Mouse (Mus musculus): ENCODE measurements around the gene Slc16a13. TPM values are rescaled to one million over a fixed set of nuclear protein-coding genes. Genes with fewer than 3 reads are reported as not detected.
A peak's percentile ranks its signal among the peaks of the same experiment; 100 is the strongest.

Slc16a13 gene
- polyA plus RNA-seq, 1 experiment = 13.9 TPM

DNA sequence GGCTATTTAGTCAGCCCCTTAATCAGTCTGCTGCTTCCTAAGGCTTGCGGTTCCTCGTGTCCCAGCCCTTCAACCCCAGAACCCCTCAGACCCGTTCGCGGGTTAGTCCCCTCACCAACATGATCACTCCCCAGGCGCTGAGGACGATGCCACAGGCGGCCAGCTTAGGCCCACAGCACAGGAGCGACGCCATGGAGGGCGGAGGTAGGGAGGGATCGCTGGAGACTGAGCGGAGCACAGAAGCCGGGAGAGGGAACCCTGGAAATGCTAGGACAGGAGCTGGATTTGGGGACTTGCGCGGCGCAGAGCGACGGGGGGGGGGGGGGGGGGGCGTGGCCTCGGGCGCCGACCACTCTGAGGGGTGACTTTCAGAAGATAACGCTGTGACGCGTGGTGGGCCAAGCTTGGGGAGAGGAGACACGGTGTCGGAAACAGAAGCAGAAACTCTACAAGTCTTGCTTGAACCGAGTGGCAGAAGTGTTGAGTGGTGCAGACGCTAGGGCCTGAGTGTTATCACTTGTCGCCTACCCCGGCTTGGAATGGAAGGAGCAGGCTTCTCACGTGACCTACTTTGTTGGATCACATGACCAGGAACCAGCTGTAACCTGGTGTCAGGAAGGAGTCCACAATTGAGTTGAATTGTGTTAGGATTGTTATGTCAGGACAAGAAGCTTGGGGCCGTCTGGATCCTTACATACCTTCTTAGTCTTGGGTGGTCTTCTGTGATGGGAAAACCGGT, 18.8 kb upstream of the Slc16a13 start, which contains the start of the genes Gm21988 and Rnasek:
TSS of gene Gm21988 (minus strand) at position 290 of the 739 bp plus-strand sequence.
TSS of gene Rnasek (minus strand) at position 302 of the 739 bp plus-strand sequence.
- DNase-seq (ENCODE audit: low read depth) = peak; percentile 95
- TF ChIP-seq POLR2A (IDR thresholded peaks at IDR 0.05; ENCODE audit: borderline replicate concordance, extremely low read depth, insufficient read depth, insufficient read length, poor library complexity, severe bottlenecking) = peak; percentile 23; the same call in 1 of the 2 replicates
- no peak for TF ChIP-seq CTCF (IDR thresholded peaks at IDR 0.05; ENCODE audit: borderline replicate concordance, extremely low read depth, insufficient read depth, insufficient read length)

DNA sequence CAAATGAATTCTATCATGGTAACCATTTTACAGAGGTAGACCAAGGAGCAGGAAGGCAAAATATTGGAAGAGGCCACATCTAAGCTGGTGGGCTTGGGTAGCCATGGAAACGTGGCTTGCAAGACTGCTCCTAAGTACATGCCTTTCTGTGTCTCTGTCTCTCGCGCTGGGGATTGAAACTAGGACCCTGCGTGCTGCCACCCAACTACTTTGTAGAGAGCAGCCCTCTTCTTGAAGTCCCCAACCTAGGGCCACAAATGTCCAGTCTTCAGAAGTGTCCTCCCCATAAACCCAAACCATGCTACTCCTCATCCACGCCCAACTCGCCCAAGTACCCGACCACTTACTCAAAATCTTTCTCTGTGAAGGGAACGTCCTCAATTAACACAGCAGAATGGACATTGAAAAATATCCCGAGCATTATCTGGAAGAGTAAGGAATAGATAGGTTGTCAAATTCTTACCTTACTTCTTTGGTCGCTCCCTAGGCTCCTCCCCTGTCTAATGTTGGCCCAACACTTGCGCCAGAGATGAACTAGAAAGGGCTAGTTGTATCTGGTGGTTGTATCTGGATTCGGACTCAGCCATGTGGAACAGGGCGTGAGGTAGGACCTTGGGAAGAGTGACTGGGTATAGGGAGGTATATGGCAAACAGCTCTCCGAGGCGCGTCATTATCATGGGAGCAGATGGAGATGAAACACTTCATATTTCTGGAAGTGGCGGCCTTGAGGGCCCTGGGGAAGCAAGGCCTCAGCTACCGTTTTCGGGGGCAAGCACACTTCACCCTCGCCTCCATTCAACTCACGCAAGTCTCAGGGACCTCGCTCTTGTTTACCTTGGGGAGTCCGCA, 18.0 kb upstream of the Slc16a13 start:
- DNase-seq (ENCODE audit: low read depth) = no peak
- no peak for TF ChIP-seq CTCF (IDR thresholded peaks at IDR 0.05; ENCODE audit: borderline replicate concordance, extremely low read depth, insufficient read depth, insufficient read length)
- no peak for TF ChIP-seq POLR2A (IDR thresholded peaks at IDR 0.05; ENCODE audit: borderline replicate concordance, extremely low read depth, insufficient read depth, insufficient read length, poor library complexity, severe bottlenecking)

DNA sequence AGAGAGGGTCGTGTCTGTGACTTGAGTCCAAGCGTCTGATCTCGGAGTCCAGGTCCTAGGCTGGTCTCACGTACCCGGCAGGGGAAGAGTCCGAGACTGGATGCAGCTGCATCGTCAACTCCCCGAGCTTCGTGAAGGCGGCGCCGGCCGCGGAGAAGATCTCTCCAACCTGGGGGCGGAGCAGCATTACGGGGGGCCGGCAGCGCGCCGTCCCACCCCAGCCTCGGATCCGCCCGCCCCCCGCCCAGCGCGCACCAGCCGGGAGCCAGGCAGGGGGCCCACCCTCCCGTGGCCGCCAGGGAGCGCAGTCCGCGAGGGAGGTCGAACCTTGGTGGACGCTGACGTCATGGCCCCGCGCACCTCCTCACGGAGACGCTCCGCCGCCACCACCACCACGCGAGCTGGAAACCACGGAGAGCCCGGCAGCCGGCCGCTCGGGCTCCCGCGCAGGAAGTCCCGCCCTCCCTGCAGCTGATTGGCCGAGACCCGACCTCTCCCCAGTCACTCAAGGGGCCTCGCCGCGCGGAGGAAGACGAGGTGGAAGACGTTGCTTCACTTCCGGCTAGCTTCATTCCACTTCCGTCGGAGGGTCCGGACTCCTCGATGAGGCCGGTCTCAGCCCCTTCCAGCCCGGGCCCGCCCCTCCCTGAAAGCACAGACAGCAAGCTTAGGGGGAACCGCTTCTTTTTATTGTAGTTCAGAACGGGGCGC, 16.7 kb upstream of the Slc16a13 start, which contains the start of gene 0610010K14Rik:
TSS of gene 0610010K14Rik (minus strand) at position 458 of the 711 bp plus-strand sequence.
- peak; percentile 99 for DNase-seq (ENCODE audit: low read depth)
- TF ChIP-seq CTCF (IDR thresholded peaks at IDR 0.05; ENCODE audit: borderline replicate concordance, extremely low read depth, insufficient read depth, insufficient read length) (peak; percentile 55; the same call in 1 of the 2 replicates), POLR2A (IDR thresholded peaks at IDR 0.05; ENCODE audit: borderline replicate concordance, extremely low read depth, insufficient read depth, insufficient read length, poor library complexity, severe bottlenecking) (peak; percentile 82; the same call in 1 of the 2 replicates)

DNA sequence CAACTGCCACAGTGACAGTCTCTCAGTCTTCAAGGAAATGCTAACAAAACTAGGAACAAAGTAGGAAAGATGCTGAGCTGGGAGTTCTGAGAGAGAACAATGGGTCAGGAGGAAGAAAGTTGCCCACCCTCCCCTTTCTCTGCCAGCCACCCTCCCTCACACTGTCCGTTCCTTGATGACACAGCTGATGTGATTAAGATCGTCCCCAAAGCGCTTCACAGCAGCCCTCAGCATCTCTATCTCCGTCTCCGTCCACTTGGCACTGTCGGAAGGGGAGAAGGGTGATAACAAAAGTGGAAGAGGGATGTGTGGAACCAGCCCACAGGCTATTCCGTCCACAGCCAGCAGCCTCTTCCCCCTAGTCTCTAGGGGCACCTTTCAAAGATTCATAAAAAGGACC, 15.9 kb upstream of the Slc16a13 start:
- TF ChIP-seq POLR2A (IDR thresholded peaks at IDR 0.05; ENCODE audit: borderline replicate concordance, extremely low read depth, insufficient read depth, insufficient read length, poor library complexity, severe bottlenecking) = no peak
- no peak for TF ChIP-seq CTCF (IDR thresholded peaks at IDR 0.05; ENCODE audit: borderline replicate concordance, extremely low read depth, insufficient read depth, insufficient read length)
- DNase-seq (ENCODE audit: low read depth) = no peak

DNA sequence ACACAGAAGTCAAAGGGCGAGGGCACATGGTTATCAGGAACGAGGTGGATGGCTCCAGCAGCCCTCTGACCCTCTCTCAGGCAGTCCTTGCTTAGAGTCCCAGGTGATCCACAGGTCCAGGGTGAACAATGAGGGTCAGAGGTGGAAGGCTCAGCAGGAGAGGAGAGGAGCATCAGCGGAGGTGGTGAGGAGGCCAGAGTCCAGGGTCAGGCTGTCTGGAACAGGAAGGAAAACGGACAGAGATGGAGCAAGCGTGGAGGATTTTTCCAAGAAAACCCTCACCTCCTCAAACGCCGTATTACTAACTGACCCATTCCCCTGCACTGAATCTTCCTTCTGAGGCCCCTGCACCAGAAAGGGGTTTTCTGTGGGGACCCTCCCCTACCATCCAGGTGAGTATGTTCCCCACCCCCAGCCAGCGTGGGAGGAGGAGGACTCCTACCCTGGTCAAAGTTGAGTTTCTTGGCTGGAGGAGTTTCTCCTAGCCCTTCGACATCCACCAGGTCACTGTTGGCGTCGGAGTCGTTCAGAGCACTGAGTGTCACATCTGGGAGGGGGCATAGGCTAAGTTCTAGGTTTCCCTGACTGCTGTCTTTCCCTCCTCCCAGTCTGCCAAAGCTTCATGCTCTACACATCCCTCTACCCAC, 14.5 kb upstream of the Slc16a13 start:
- no peak for DNase-seq (ENCODE audit: low read depth)
- TF ChIP-seq CTCF (IDR thresholded peaks at IDR 0.05; ENCODE audit: borderline replicate concordance, extremely low read depth, insufficient read depth, insufficient read length) (no peak), POLR2A (IDR thresholded peaks at IDR 0.05; ENCODE audit: borderline replicate concordance, extremely low read depth, insufficient read depth, insufficient read length, poor library complexity, severe bottlenecking) (no peak)

DNA sequence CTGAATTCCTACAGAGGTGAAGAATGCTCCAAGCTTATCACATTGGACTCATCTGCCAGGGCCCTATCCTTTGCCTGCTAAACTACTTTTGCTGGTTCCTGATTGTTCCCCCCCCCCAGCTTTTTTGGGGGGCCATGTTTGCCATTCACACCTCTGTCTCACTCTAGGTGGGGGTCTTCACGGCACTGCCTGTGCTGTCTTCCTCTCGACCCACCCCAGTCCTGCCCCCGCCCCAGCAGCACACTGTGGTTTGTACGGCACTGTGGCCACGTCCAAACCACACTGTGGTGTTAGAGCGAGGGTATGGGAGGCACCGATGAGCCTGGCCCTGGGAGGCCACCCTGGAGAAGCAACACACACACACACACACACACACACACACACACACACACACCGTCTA, 13.6 kb upstream of the Slc16a13 start:
- DNase-seq (ENCODE audit: low read depth) = no peak
- TF ChIP-seq POLR2A (IDR thresholded peaks at IDR 0.05; ENCODE audit: borderline replicate concordance, extremely low read depth, insufficient read depth, insufficient read length, poor library complexity, severe bottlenecking) (no peak), CTCF (IDR thresholded peaks at IDR 0.05; ENCODE audit: borderline replicate concordance, extremely low read depth, insufficient read depth, insufficient read length) (no peak)

DNA sequence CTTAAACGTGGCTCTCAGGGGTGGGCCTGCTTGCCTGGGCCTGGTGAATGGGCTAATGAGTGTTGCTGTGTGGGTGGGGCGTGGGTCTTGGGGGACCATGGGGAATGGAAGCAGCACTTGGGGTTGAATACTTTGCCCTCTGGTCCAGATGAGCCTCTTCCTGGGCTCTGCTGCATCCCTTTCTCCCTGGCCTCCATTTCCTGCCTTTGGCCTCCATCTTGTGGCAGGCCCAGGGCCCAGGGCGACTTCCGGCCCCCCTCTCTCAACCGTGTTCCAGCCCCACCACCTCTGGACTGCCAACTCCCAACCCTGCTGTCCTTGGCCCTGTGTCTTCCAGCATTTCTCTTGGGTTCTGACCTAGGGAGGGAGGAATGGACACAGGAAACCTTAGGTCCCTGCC, 13.2 kb upstream of the Slc16a13 start:
- no peak for DNase-seq (ENCODE audit: low read depth)
- TF ChIP-seq POLR2A (IDR thresholded peaks at IDR 0.05; ENCODE audit: borderline replicate concordance, extremely low read depth, insufficient read depth, insufficient read length, poor library complexity, severe bottlenecking) = no peak
- no peak for TF ChIP-seq CTCF (IDR thresholded peaks at IDR 0.05; ENCODE audit: borderline replicate concordance, extremely low read depth, insufficient read depth, insufficient read length)

DNA sequence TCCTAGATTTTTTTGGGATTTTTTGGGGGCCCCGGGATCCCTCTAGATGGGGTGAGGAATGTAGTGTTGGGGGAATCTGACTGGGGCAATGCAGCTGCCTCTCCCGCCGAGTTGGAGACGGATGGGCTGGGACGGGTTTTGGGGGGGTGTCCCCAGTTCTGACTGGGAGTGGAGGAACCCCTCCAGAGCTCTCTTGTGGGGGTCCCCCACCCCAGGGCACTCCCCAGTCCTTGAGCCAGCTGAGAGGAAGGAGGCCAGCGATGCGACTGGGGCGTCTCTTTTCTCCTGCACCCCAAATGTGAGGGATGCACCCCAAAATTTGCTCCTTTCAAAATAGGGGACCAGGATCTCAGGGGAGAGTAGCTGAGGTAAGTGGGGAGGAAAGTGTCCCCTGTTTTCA, 12.2 kb upstream of the Slc16a13 start:
- TF ChIP-seq CTCF (IDR thresholded peaks at IDR 0.05; ENCODE audit: borderline replicate concordance, extremely low read depth, insufficient read depth, insufficient read length) = no peak
- TF ChIP-seq POLR2A (IDR thresholded peaks at IDR 0.05; ENCODE audit: borderline replicate concordance, extremely low read depth, insufficient read depth, insufficient read length, poor library complexity, severe bottlenecking) = no peak
- no peak for DNase-seq (ENCODE audit: low read depth)

DNA sequence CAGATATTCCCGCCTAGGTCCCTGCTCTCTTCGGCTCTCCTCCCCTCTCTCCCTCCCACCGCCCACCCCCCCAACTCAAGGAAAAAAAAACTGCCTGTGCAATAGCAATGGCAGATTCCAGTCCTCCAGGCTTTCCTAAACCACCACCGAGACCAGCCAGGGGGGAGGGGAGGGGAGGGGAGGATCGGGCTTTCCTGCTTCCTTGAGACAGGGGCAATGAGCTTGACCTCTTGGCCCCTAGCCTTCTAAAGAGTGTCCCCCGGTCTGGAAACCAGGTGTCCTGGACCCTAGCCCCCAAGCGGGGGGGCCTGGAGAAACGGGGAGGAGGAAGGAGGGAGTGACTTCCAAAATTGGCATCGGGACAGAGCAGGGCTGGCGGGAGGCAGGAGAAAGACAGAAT, 11.7 kb upstream of the Slc16a13 start:
- DNase-seq (ENCODE audit: low read depth) = peak; percentile 63
- TF ChIP-seq POLR2A (IDR thresholded peaks at IDR 0.05; ENCODE audit: borderline replicate concordance, extremely low read depth, insufficient read depth, insufficient read length, poor library complexity, severe bottlenecking) (no peak), CTCF (IDR thresholded peaks at IDR 0.05; ENCODE audit: borderline replicate concordance, extremely low read depth, insufficient read depth, insufficient read length) (no peak)

DNA sequence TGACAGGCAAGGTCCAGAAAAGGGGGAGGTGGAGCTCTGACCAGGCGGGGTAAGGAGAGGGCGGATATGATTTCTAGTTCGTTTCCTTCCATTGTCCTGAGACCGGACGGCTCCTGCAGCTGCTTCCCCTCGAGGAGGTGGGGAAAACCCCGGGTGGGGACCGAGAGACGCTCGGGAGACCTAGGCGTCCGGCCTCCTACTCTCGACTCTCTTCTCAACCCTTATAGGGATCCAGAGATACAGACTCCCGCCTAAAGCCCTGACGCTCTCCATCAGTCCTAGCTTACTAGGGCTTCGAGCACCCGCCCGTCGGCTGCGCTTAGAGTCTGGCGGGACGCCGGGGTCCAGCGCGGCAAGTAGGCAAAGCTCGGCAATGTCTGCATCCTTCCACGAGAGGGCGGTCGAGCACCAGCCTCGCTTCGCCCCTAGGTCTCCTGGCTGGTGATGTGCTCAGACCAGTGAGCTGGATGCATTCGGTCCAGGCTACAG, 9.4 kb upstream of the Slc16a13 start:
- TF ChIP-seq POLR2A (IDR thresholded peaks at IDR 0.05; ENCODE audit: borderline replicate concordance, extremely low read depth, insufficient read depth, insufficient read length, poor library complexity, severe bottlenecking) = no peak
- TF ChIP-seq CTCF (IDR thresholded peaks at IDR 0.05; ENCODE audit: borderline replicate concordance, extremely low read depth, insufficient read depth, insufficient read length) = peak; percentile 98
- peak; percentile 84 for DNase-seq (ENCODE audit: low read depth)

Data from brain, embryonic 14.5 days (tissue).